Mouse (Mus musculus) bone marrow macrophage, adult 2 months (primary cell): ENCODE data around the gene Gm20388. TPM values are rescaled to one million over a fixed set of nuclear protein-coding genes. Genes with fewer than 3 reads are reported as not detected.
A peak's percentile ranks its signal among the peaks of the same experiment; 100 is the strongest.

Experiments used
- H3K27ac ChIP-seq: 2 replicates; pipeline ENCODE4 v1.5.1; 2012; ENCODE audit warnings: low read depth, low read length; ENCODE audit not compliant: insufficient read depth
- H3K4me1 ChIP-seq: 2 replicates; pipeline ENCODE4 v1.6.1; 2012; ENCODE audit warnings: low read length; ENCODE audit not compliant: control insufficient read depth, insufficient read depth
- H3K4me3 ChIP-seq: 2 replicates; pipeline ENCODE4 v1.5.1; 2012; ENCODE audit warnings: mild to moderate bottlenecking, low read length, moderate library complexity; ENCODE audit not compliant: insufficient read depth
- CTCF ChIP-seq: IDR thresholded peaks from 2 replicates; pipeline ENCODE4 v1.5.1; 2012; ENCODE audit warnings: low read depth, mild to moderate bottlenecking, low read length, moderate library complexity
- POLR2A ChIP-seq: IDR thresholded peaks from 2 replicates; pipeline ENCODE4 v1.6.1; 2012; ENCODE audit warnings: mild to moderate bottlenecking, low read depth, low read length, borderline replicate concordance
- polyA plus RNA-seq: library from polyadenylated mRNA; stranded (reverse); fragments of >200 nt; gene quantifications from 2 replicates; pipeline ENCODE4 v1.2.4, GENCODE M21; 2012; ENCODE audit not compliant: missing spikeins, insufficient read depth, insufficient read length

The Gm20388 gene
- polyA plus RNA-seq, 1 experiment, result 32.7 TPM

GRCm38 (mm10) chr8:122854388-122854787 is 2943.7 kb downstream of the Gm20388 start:
- no peak overlapping the region for H3K4me3 ChIP-seq
- H3K4me1 ChIP-seq, result no peaks in the 10 kb centered on the region
- TF ChIP-seq CTCF (no peak), POLR2A (no peak)
- no peak overlapping the region for H3K27ac ChIP-seq

GRCm38 (mm10) chr8:122855123-122855522 is 2944.5 kb downstream of the Gm20388 start:
- no peaks in the 10 kb centered on the region for H3K4me1 ChIP-seq
- H3K4me3 ChIP-seq, result no peak overlapping the region
- TF ChIP-seq POLR2A (no peak), CTCF (no peak)
- no peak overlapping the region for H3K27ac ChIP-seq

- TF ChIP-seq CTCF (no peak), POLR2A (no peak)
These were observed 2945.6 kb downstream of the Gm20388 start for GRCm38 (mm10) chr8:122856288-122856687.

GRCm38 (mm10) chr8:122859843-122860242 is 2949.2 kb downstream of the Gm20388 start:
- Histone ChIP-seq H3K4me1 (no peaks in the 10 kb centered on the region), H3K27ac (no peak overlapping the region), H3K4me3 (no peak overlapping the region)
- no peak for TF ChIP-seq POLR2A
- no peak for TF ChIP-seq CTCF

More at GRCm38 (mm10) chr8:122856288-122856687, 2945.6 kb downstream of the Gm20388 start:
- H3K27ac ChIP-seq, result no peak overlapping the region
- H3K4me1 ChIP-seq, result no peaks in the 10 kb centered on the region
- H3K4me3 ChIP-seq, result no peak overlapping the region

GRCm38 (mm10) chr8:122864719-122865129 is 2954.1 kb downstream of the Gm20388 start:
- Histone ChIP-seq H3K4me3 (no peak overlapping the region), H3K4me1 (peaks cover under 1% of the 10 kb centered on the region), H3K27ac (no peak overlapping the region)
- TF ChIP-seq POLR2A, result no peak
- TF ChIP-seq CTCF, result no peak

GRCm38 (mm10) chr8:122865441-122865840 is 2954.8 kb downstream of the Gm20388 start:
- TF ChIP-seq CTCF (no peak), POLR2A (no peak)
- H3K27ac ChIP-seq, result no peak overlapping the region

GRCm38 (mm10) chr8:122866231-122866630 is 2955.6 kb downstream of the Gm20388 start:
- TF ChIP-seq CTCF (no peak), POLR2A (no peak)
- H3K4me3 ChIP-seq, result no peak overlapping the region
- H3K27ac ChIP-seq, result no peak overlapping the region
- peaks cover 6% of the 10 kb centered on the region for H3K4me1 ChIP-seq

More at GRCm38 (mm10) chr8:122865441-122865840, 2954.8 kb downstream of the Gm20388 start:
- H3K4me1 ChIP-seq, result peaks cover 6% of the 10 kb centered on the region
- no peak overlapping the region for H3K4me3 ChIP-seq

- TF ChIP-seq POLR2A (no peak), CTCF (no peak)
These were observed 2957.3 kb downstream of the Gm20388 start for GRCm38 (mm10) chr8:122867982-122868381.

GRCm38 (mm10) chr8:122870377-122870863 is 2959.8 kb downstream of the Gm20388 start:
- Histone ChIP-seq H3K4me1 (peaks cover 9% of the 10 kb centered on the region), H3K27ac (no peak overlapping the region), H3K4me3 (peak overlapping the region; percentile 64)
- TF ChIP-seq POLR2A, result no peak
- no peak for TF ChIP-seq CTCF

More at GRCm38 (mm10) chr8:122867982-122868381, 2957.3 kb downstream of the Gm20388 start:
- H3K4me1 ChIP-seq, result peaks cover 9% of the 10 kb centered on the region
- H3K4me3 ChIP-seq, result no peak overlapping the region
- no peak overlapping the region for H3K27ac ChIP-seq

GRCm38 (mm10) chr8:122871663-122872062 is 2961.0 kb downstream of the Gm20388 start:
- peaks cover 9% of the 10 kb centered on the region for H3K4me1 ChIP-seq
- no peak for TF ChIP-seq CTCF
- TF ChIP-seq POLR2A, result no peak
- no peak overlapping the region for H3K4me3 ChIP-seq
- H3K27ac ChIP-seq, result no peak overlapping the region
